Mouse (Mus musculus) spleen, adult 18-20 months (tissue): ENCODE results near the gene Ap5s1.

Experiments
- DNase-seq, 2 experiments: peaks; one replicate each; pipeline ENCODE4 v3.0.0; 2022; ENCODE audit warnings: mixed read lengths in 2 of 2

The Ap5s1 gene

DNA sequence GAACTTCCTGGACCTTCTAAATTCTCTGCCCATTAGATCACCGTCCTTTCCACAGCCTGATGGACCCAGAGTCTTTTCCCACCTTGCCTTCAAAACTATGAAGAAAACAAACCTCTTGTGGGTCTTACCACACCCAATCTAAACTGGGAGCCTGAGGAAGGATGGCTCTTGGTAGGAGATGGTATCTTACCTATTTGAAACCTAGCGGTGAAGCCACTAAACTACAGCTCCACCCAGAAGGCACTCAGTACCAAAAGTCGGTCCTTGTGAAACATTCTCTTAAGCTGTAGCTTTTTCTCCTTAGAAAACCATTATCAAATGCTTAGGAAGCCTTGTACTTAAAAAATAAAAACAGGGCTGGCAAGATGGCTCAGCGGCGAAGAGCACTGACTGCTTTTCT, 18.6 kb upstream of the Ap5s1 start:
- no peak for DNase-seq

DNA sequence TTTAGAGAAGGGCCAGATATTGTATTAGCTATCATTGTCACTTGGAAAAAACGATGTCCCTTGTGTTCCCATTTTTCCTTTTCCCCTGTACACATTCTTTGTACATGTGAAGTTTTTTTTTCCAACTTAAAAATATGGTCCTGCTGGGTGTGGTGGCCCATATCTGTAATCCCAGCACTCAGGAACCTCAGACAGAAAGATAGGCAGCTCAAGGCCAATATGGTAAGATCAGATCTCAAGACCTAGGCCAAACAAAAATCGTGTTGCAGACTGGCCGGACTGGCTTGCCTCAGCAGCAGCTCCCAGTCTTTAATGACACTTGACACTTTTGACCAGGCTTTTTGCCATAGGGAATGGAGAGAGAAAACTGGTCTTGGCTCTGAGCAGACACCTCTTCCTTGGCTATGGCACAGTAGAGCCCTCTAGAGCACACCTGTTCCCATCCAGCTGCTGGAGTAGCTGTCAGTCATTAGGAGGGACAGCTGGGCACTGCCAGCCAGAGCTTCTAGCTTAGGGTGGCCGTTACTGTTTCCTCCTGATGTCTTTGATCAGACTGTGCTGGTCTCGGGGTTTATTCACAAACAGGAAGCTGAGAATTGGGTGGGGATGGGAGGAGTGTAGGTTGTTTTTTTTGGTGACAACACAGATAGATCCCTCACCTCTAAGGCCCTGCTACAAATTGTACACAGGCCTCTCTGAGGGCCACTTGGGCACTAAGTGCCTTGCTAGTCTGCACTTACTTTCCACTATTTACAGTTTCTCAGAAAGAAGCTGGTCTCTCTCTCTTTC, 17.2 kb upstream of the Ap5s1 start:
- DNase-seq: no peak

DNA sequence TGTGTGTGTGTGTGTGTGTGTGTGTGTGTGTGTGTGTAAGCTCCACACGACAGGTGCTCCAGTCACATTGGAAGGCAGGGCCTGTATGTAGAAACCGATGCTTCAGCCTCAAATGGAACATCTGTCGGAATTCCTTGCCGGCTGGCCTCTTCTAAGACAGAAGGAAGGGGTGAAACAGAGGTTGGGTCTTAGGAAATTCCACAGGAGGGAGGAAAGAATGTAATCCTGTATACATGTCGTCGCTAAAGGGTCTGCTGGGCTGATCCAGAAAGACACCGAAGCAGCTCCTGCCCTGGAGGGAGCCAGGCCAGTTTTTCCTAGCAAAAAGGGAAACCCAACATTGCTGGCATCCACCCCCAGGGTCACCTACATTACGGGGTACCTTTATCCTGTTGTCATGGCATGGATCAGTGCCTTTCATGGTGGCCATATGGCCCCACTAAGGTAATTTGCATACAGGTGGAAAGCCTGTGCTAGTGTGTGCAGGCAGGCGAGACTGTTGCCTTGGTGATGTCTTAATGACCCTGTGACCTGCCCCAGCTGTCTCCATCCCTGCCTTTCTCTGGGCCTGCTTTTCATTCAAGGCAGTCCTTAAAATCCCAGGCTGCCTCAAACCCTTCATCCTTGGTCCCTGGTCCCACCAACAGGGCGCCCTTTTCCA, 16.4 kb upstream of the Ap5s1 start:
- peak; percentile 64 to 67 for DNase-seq

DNA sequence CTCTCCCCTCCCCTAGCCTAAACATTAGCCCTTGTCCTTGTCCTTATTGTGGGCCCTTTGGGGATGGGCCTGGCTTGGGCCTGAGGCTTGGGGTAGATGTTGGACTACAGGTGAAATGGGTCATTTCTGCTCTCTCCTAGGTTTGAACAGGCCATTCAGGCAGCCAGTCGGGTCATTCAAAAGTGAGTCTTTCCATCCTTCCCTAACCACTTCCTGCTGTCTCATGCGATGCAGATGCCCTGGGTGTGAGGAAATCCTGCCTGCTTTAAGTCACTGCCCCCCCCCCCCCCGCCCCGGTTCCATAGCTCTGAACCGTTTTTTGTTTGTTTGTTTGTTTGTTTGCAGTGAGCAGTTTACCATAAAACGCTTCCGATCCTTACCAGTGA, 15.9 kb upstream of the Ap5s1 start:
- no peak for DNase-seq

DNA sequence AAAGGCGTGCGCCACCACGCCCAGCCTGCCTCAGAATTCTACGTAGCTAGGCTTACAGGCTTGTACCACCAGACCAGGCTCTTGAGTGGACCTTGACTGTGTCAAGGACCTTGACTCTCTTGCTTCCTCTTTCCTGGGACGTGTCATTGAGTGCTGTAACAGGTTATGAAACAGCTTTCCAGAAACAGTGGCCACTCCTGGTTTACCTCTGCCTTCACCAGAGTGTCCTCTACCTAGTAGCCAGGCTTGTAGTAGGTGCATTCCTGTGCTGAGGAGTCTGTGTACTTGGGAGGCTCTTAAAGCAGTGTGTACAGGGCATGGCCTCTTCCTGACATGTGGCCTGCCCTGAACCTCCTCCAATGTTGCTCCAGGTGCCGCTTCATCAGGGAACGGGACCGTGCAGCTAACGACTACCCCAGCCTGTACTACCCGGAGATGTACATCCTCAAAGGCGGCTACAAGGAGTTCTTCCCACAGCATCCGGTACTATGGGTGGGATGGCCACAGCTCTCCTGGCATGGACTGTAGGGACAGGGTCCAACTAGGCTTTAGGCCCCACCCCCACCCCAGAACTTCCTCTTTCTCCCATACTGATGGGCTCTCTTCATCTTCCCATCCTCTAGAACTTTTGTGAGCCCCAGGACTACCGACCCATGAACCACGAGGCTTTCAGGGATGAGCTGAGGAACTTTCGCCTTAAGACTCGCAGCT, 10.1 kb upstream of the Ap5s1 start:
- no peak for DNase-seq

DNA sequence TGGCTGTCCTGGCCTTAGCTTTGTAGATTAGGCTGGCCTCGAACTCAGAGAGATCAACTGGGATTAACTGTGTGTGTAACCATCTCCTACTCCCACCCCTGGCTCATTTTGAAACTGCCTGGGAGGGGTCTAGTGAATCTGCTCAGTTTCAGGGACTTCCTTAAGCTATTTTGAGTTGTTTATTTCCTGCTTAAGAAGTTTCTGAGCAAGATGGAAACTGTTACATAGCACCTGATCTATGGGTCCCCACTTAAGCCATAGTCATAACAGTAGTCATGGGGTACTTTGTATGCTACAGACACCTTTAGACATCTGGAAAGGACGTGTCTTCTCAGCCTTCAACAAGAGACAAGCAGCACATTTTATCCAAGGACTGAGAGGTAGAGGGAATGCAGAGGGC, 6.2 kb upstream of the Ap5s1 start:
- no peak for DNase-seq

DNA sequence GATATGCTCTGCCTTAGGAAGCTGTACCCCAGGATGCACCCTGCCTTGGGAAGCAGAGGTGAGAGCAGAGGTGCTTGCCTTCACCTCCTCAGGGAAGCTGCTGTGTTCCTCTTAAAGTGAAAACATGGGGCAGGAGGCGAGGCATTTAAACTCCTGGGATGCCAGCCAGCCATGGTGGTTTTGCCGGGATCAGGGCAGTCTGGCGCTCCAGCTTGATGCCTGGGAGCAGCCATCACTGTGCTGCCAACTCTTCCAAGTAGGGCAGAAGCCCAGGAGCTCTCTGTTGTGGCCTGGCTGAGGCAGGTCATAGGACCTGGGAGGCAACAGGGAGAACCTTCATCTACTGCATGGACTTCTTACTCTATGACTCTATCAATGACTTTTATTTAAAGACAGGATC, 5.6 kb upstream of the Ap5s1 start:
- DNase-seq: no peak

DNA sequence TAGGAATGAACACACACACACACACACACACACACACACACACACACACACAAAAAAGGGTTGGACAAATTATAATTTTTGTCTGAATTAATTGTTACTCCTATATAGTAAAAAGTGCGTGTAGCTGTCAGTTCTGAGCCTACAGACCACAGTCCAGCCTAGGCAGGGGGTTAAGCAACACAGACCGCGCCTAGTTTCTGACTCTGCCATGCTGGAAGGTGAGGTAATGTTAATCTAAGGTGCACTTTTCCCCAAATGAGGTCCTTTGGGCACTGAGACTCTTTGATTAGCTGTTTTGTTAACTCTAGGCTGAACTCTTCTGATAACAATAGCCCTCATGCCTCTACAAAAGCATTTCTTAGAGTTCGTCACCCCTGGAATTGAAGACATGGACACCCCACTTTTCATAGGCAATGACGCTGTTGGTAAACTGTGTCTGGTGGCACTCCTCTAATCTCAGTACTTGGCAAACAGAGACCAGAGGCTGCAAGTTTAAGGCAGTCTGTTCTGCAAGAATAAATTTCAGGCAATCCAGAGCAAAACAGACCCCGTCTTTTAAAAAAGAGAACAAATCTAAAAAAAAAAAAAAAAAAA, 3.0 kb upstream of the Ap5s1 start:
- no peak for DNase-seq

DNA sequence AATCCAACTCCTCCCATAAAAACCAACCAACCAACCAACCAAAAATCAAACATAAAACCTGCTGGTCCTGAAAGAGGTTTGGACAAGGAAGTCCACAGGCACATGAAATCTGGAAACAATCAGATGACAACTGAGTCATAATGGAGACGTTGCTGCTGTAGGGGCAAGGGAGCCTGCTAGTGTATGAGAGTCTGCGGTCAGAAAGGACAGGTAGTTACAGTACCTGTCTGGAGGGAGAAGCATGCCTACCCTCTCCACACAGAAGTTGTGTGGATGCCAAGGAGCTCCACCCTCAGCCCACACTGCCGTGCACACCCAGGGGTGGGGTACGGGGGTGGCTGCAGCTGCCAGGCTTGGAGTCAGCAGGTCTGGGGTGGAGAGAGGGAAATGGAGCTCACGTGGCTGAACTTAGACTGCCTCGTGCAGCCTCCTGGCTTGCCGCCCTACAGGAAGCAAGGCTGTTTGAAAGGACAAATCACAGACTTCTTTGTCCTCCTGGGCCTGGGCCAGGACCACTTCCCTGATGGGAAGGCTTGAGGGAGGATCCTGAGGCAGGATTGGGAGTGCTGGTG, 2.4 kb upstream of the Ap5s1 start:
- peak; percentile 41 to 50 for DNase-seq

DNA sequence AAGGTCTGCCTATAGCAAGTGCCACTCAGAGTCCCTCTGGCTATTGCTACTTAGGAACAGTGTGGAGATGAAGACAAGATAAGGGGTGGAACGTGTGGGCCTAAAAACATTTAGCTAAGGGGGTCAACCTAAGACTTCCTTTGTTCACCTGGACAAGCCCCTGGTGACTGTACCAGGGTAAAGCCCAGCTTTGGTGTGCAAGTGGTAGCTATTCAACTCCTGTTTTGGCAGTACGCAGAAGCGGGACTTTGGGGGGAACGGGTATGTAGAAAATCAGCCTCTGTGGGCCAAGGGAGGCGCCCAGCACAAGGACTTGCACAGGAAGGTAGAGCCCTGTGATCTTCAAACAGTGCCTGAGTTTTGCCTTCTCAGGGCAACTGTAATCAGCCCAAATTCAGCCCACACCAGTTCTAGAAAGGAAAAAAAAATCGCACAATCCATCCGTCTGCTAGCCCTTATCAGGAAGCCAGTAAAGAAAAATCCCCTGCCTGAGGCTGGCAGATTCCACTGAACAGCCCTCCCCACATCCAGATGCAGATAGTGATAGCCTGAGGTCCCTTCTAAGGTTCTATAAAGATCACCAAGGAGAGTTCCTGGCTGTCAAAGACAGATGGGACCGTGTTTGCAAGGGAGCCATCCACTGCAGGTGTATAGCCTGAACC, 1.2 kb upstream of the Ap5s1 start:
- DNase-seq: no peak

DNA sequence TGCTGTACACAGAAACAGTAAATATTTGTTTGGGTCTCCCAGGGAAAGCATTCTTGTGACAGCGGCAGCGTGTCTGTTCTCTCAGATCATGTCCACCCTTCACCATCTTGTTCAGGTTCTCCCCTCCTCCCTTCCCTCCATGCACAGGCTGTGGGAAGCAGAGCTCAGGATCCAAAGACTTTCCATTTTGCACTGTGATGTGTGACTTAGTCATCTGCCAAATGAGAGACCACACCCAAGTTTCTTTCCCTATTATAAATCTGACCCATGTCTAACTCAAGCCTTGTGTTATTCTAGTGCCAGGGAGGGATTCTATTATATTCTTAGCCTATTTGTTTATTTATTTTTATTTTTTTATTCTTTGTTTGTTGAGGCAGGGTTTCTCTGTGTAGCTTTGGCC, 1.5 kb downstream of the Ap5s1 start:
- DNase-seq: no peak

DNA sequence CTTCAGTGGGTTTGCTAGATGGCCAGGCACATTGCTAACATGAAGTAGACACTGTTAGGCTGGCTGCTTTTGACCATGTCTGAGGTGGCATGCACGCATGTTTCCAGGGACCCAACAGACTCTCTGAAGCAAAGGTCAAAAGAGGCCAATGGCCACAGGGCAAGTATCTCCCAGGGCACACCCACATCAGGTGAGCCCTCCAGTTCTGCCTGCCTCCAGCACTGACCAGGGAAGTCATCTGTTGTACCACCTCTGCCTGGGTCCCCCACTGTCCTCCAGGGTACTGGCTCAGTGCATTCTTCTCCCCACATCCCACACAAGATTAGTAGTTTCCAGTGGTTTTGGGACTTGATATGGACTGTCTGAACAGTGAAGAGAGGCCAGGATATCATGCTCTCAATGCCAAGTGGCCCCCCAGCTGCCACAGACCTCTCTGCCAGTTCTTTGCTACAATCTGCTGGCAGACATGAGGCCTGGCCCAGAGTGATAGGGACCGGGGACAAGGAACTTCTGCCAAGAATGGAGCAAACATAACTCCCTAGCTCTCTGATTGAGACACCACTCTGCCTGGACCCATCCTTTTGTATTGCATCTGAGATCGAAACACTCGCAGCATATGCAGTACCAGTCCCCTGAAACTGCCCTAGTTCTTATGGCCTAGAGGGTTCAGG, 2.4 kb downstream of the Ap5s1 start:
- DNase-seq: no peak

DNA sequence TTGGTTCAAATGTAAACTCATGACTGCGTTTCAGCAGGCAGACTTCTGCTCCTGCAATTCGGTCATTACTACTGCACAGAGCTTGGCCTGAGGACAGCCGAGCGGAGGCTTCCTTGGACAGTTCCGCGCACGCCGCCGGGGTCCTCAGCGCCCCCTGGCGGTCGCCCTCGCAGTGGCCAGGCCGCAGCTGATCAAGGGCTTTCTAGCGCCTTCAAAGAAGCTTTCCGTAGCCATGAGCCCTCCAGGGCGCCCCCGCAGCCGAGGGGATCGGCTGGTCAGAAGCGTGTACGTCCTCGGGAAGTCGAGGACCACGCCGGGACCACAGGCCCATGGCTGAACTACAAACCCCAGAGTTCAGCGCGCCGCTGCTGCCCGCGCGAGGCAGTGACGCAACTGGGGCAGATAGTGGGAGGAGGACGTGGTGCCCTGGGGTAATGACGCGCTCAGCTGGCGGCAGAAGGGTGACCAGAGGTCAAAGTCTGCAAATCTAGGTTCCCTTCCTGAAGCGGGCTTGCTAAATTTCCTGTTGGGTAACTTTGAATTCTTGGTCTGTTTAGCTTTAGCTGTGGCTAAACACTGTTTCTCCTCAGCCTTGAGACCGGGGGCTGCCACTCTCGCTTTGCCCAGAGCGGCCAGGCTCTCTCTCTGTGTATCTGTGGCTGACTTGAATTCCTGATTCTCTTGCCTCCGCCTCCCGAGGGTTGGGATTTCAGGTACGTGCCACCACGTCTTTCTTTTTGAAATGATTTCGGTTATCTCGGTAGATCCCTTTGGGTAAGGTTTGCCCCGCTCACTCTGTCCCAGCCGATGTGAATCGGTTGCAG, 3.3 kb downstream of the Ap5s1 start:
- DNase-seq: peak; percentile 91 to 93

DNA sequence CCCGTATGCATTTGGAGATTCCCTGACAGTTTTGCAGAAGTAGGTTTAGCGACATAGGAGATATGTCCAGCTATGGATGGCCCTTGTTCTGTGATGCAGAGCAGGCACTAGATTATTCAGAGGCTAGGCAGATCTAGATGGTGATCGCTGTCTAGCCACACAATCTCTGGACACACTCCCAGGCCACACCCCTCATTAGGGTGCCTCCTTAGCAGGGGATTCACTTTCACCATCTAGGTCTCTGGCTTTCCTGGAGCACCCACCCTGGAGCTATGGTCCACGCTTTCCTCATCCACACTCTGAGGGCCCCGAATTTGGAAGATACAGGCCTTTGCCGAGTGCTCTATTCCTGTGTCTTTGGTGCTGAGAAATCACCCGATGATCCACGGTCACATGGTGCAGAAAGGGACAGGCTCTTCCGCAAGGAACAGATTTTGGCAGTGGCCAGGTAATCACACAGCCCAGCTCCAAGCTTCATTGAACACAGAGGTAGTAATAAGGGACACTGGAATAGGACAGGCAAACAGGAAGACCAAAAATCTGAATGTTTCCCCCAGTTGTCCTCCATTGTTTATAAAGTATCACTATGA, 4.2 kb downstream of the Ap5s1 start:
- no peak for DNase-seq

DNA sequence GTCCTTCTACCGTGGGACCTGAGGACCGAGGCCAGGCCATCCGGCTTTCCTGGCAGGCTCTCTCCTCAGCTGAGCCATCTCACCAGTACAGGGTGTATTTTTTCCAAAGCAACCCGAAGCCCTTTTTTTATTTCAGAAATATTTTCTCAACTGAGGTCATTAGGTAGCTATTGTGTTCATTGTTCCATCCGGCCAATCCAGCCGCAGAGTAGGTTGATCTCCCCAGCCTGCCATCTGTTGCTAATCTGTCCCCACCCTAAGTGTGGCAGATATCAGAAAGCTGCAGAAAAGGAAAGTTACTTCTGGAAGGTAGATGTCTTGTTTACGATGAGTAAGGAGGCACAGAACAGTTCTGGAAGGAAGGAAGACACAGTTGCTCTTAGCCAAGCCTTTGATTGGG, 6.9 kb downstream of the Ap5s1 start:
- DNase-seq: no peak

DNA sequence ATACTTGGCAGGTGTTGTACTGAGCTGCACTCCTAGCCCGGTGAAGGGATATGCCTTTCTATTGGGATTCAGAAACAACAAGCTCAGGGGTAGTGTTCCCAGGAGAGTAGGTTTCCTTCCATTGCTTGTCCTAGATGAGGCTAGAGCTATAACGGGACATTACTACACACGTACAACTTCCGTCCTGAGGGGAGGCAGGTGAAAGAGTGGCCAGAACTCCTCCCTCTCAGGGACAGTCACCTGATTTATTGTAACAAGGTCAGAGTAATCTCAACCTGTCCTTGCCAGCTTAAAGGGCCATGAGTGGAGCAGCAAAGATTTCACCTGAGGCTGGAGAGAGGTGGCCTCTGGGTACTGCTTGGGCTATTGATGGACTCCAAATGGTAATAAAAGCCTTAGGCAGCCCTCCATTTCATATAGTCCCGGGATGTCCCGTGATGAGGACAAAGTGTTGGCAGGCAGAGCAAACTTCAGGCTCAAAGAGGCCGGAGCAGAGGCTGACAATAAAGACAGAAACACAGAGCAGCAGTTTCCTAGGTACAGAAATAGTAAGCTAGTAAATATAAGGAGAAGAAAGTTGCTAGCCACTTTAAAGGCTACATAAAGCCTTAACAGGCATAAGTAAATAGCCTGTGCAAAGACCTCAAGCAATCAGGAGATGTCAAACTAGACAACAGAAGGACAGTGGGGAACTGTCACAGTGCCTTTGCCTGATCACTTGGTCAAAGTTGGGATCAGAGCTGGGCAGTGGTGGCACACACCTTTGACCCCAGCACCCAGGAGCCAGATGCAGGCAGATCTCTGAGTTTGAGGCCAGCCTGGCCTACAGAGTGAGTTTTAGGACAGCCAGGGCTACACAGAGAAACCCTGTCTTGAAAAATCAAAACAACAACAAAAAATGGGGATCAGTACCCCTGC, 9.3 kb downstream of the Ap5s1 start:
- DNase-seq: no peak

DNA sequence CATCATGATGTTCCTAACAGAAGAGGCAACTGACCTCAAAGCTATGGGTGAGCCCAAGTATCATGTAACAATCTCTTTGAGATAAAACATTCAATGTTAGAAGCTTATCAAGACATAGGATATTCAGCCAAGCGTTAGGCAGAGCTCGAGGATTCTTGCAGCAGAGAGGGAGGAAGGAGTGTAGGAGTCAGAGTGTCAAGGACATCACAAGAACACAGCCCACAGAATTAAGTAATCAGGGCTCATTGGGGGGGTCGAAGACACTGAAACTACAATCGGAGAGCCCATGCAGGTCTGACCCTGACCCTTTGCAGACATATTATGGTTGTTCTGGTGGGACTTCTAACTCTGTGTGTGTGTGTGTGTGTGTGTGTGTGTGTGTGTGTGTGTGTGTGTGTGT, 13.2 kb downstream of the Ap5s1 start:
- DNase-seq: no peak

DNA sequence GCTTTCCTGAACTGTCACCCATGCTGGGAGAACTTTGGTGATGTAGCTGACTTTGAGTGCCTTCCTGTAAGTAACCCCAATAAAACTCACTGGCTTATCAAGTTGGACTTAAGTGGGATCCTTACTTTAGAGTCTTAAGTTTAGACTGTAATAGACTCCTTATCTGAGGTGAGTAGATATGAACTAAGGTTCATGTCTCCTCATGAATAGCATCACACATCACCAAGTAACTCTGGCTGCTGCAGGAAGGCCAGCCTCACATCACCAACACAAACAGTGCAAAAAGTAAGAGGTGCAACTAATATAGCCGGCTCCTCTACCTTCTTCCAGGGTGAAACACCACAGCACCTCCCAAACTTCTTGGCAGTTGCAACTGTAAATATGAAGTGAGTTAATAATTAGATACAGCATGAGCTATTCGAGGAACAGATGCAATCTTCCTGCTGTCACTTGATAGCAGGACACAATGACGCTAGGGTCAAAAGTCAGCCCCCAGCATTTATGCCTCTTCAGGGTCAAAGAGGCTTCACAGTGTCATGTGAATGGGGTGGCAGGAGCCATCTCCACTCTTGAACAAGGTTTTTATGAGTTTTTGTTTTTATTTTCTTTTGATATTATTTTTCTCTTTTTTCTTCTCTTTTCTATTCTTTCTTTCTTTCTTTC, 15.1 kb downstream of the Ap5s1 start:
- no peak for DNase-seq

DNA sequence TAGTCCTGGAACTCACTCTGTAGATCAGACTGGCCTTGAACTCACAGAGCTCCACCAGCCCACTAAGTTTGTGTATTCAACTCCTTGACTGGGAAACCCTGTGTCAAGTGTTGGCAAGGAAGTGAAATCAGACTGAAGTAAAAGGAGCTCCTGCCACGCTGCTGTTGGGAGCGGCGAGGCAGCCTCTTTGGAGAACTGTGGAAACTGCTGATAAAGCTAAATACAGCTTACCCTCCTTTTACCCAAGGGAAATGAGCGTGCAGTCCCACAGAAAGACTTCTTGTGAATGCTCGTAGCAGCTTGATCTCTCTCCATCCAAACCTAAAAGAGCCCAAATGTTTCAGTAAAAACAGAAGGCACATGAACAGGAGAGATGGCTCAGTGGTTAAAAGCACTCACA, 15.7 kb downstream of the Ap5s1 start:
- DNase-seq: no peak
